Mouse (Mus musculus) ovary, postnatal 10 days (tissue): ENCODE results near the gene Fn3k.
A peak's percentile ranks its signal among the peaks of the same experiment; 100 is the strongest.

Experiments used
- DNase-seq: peaks from one replicate; pipeline ENCODE4 v3.0.0; 2022; ENCODE audit warnings: low spot score

The Fn3k gene

GRCm38 (mm10) chr11:121451753-121452635 is 17.3 kb downstream of the Fn3k start, which contains the start of gene Tbcd:
Tbcd (plus strand) TSS chr11:121451949.
- DNase-seq: peak; percentile 98

- no peak for DNase-seq
Measured at GRCm38 (mm10) chr11:121457874-121458273, 23.2 kb downstream of the Fn3k start.

GRCm38 (mm10) chr11:121467408-121467807 is 32.7 kb downstream of the Fn3k start:
- no peak for DNase-seq

- DNase-seq: no peak
Measured at GRCm38 (mm10) chr11:121474831-121475230, 40.1 kb downstream of the Fn3k start.

- peak; percentile 41 for DNase-seq
Measured at GRCm38 (mm10) chr11:121475699-121476415, 41.1 kb downstream of the Fn3k start.

GRCm38 (mm10) chr11:121479476-121480203 is 44.9 kb downstream of the Fn3k start:
- no peak for DNase-seq

- no peak for DNase-seq
Measured at GRCm38 (mm10) chr11:121481129-121481528, 46.4 kb downstream of the Fn3k start.

GRCm38 (mm10) chr11:121485882-121486281 is 51.2 kb downstream of the Fn3k start:
- DNase-seq: no peak

- no peak for DNase-seq
Measured at GRCm38 (mm10) chr11:121490651-121491050, 55.9 kb downstream of the Fn3k start.
